Mouse (Mus musculus): ENCODE results near the gene Pglyrp1. TPM values are rescaled to one million over a fixed set of nuclear protein-coding genes. Genes with fewer than 3 reads are reported as not detected.

Pglyrp1 gene
- polyA plus RNA-seq, 1 experiment from 2014 or later, result 155 TPM

DNA sequence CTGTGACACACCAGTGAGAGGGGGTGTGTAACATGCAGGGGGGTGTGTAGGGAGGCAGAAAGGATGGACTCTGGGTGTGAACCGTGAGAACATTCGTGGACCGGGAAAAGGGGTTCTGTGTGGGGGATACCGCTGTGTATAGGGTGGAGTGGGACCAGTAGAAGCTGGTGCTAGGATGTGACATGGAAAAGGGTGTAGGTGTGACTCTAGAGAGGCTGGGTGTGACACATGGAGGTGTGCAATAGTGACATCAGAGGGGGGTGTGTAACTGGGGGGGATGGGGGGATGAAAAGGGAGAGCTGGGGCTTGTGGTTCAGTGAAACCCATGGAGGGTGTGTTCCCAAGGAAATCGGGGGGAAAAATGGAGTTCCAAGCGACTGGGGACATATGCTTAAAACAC is 55.8 kb downstream of the Pglyrp1 start:
- H3K4me1 ChIP-seq (replicated peaks; ENCODE audit: control insufficient read depth, insufficient read depth, low read length), result no peaks in the 10 kb centered on the region; the same call in 1 of the 2 replicates
- H3K4me2 ChIP-seq (replicated peaks; ENCODE audit: low read depth), result 0 out of 2 replicates have a peak overlapping the region, but pooled peaks have one; percentile 72
- H3K36me3 ChIP-seq (ENCODE audit: control insufficient read depth, insufficient read depth), result no peaks in the 10 kb centered on the region
- WGBS, result 51% methylated on average over 6 of the region's 6 CpGs
- H3K27me3 ChIP-seq (replicated peaks; ENCODE audit: control insufficient read depth, insufficient read depth, low read length), result peaks cover 38% of the 10 kb centered on the region
- H3K4me3 ChIP-seq (ENCODE audit: low read depth, low read length), result peak overlapping the region; percentile 48; the same call in 1 of the 2 replicates
- no peaks in the 10 kb centered on the region for H3K9me3 ChIP-seq (ENCODE audit: control insufficient read depth)
- H3K27ac ChIP-seq (ENCODE audit: low read depth, low read length), result no peak overlapping the region
- TF ChIP-seq CTCF (IDR thresholded peaks at IDR 0.05; ENCODE audit: low read depth), result no peak
- H3K9ac ChIP-seq (ENCODE audit: low read depth, low read length), result no peak overlapping the region
- no peak for ATAC-seq

DNA sequence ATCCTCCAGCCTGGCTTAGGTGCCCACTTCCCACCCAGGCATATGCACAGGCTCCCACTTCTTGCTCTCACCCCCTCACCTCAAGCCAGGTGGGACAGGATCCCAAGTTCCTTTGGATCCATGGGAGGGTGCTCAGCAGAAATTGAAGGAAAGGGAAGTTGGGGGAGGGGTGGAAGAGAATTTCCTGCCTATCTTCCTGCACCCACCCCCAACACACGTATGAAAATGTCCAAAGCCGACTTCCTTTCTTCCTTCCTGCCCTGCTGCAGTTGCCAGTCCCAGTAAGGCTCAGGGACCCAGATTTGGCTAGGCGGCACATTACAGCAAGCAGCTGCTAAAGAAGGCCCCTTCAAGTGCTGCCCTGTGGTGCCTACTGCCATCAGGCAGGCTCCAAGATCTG is 56.6 kb downstream of the Pglyrp1 start:
- H3K4me2 ChIP-seq (replicated peaks; ENCODE audit: low read depth), result no peak overlapping the region
- no peak overlapping the region for H3K9ac ChIP-seq (ENCODE audit: low read depth, low read length)
- H3K27me3 ChIP-seq (replicated peaks; ENCODE audit: control insufficient read depth, insufficient read depth, low read length), result peaks cover 35% of the 10 kb centered on the region
- no peaks in the 10 kb centered on the region for H3K9me3 ChIP-seq (ENCODE audit: control insufficient read depth)
- H3K36me3 ChIP-seq (ENCODE audit: control insufficient read depth, insufficient read depth), result no peaks in the 10 kb centered on the region
- TF ChIP-seq CTCF (IDR thresholded peaks at IDR 0.05; ENCODE audit: low read depth), result no peak
- 41% methylated on average over 3 of the region's 3 CpGs for WGBS
- no peaks in the 10 kb centered on the region; the same call in 1 of the 2 replicates for H3K4me1 ChIP-seq (replicated peaks; ENCODE audit: control insufficient read depth, insufficient read depth, low read length)
- H3K4me3 ChIP-seq (ENCODE audit: low read depth, low read length), result no peak overlapping the region
- H3K27ac ChIP-seq (ENCODE audit: low read depth, low read length), result no peak overlapping the region
- no peak for ATAC-seq

Other genes with a start within 250 kb of the Pglyrp1 start
- gene Psg21, start 214.6 kb upstream of the Pglyrp1 start, polyA plus RNA-seq (2015; fragmentation: Nextera tagmentation; extraction: Ambion mirVana), result not detected in 2 replicates
- gene Psg20, start 185.1 kb upstream of the Pglyrp1 start, polyA plus RNA-seq (2015; fragmentation: Nextera tagmentation; extraction: Ambion mirVana), result not detected in 2 replicates
- not detected in 2 replicates for gene Psg22, start 153.2 kb upstream of the Pglyrp1 start, polyA plus RNA-seq (2015; fragmentation: Nextera tagmentation; extraction: Ambion mirVana)
- not detected in 2 replicates for gene Psg19, start 72.8 kb upstream of the Pglyrp1 start, polyA plus RNA-seq (2015; fragmentation: Nextera tagmentation; extraction: Ambion mirVana)
- not detected in 2 replicates for gene Psg17, start 49.7 kb upstream of the Pglyrp1 start, polyA plus RNA-seq (2015; fragmentation: Nextera tagmentation; extraction: Ambion mirVana)
- gene Mill2, start 31.4 kb upstream of the Pglyrp1 start, polyA plus RNA-seq (2015; fragmentation: Nextera tagmentation; extraction: Ambion mirVana), result 0.72 and 1.4 TPM in 2 replicates
- gene Ccdc61, start 39.1 kb downstream of the Pglyrp1 start, polyA plus RNA-seq (2015; fragmentation: Nextera tagmentation; extraction: Ambion mirVana), result 13.5 and 15.1 TPM in 2 replicates
- gene Nova2, start 54.6 kb downstream of the Pglyrp1 start, polyA plus RNA-seq (2015; fragmentation: Nextera tagmentation; extraction: Ambion mirVana), result 0.18 and 0.24 TPM in 2 replicates
- not detected in 2 replicates for gene Nanos2, start 116.1 kb downstream of the Pglyrp1 start, polyA plus RNA-seq (2015; fragmentation: Nextera tagmentation; extraction: Ambion mirVana)
- gene Mypop, start 119.9 kb downstream of the Pglyrp1 start, polyA plus RNA-seq (2015; fragmentation: Nextera tagmentation; extraction: Ambion mirVana), result 1.1 and 1.2 TPM in 2 replicates
- gene Irf2bp1, start 132.7 kb downstream of the Pglyrp1 start, polyA plus RNA-seq (2015; fragmentation: Nextera tagmentation; extraction: Ambion mirVana), result 11.4 and 11.9 TPM in 2 replicates
- gene Foxa3, start 152.2 kb downstream of the Pglyrp1 start, polyA plus RNA-seq (2015; fragmentation: Nextera tagmentation; extraction: Ambion mirVana), result 11.8 and 12.4 TPM in 2 replicates
- gene Sympk, start 153.0 kb downstream of the Pglyrp1 start, polyA plus RNA-seq (2015; fragmentation: Nextera tagmentation; extraction: Ambion mirVana), result 8.9 and 9.1 TPM in 2 replicates
- not detected in 2 replicates for gene Rsph6a, start 183.4 kb downstream of the Pglyrp1 start, polyA plus RNA-seq (2015; fragmentation: Nextera tagmentation; extraction: Ambion mirVana)
- 4.7 and 5.4 TPM in 2 replicates for gene Dmwd, start 204.9 kb downstream of the Pglyrp1 start, polyA plus RNA-seq (2015; fragmentation: Nextera tagmentation; extraction: Ambion mirVana)
- gene Dmpk, start 212.5 kb downstream of the Pglyrp1 start, polyA plus RNA-seq (2015; fragmentation: Nextera tagmentation; extraction: Ambion mirVana), result 50.8 and 60.4 TPM in 2 replicates
- 4.6 and 5.1 TPM in 2 replicates for gene Six5, start 223.3 kb downstream of the Pglyrp1 start, polyA plus RNA-seq (2015; fragmentation: Nextera tagmentation; extraction: Ambion mirVana)
- 0.38 and 0.39 TPM in 2 replicates for gene Gm4969, start 247.0 kb downstream of the Pglyrp1 start, polyA plus RNA-seq (2015; fragmentation: Nextera tagmentation; extraction: Ambion mirVana)
- gene Fbxo46, start 248.5 kb downstream of the Pglyrp1 start, polyA plus RNA-seq (2015; fragmentation: Nextera tagmentation; extraction: Ambion mirVana), result 4.8 and 5.1 TPM in 2 replicates